Mouse (Mus musculus) T-helper 1 cell (primary cell): ENCODE measurements around the gene Akap7.

Source experiments
- in situ Hi-C: fragments of 300-600 bp; cut with MboI, MseI; formaldehyde crosslinking; loops from one replicate; pipeline ENCODE4 v1.15.1; 2025; ENCODE audit warnings: high pct_unique_total_duplicates

The Akap7 gene

GRCm38 (mm10) chr10:25258171-25258570 lies 49.5 kb downstream of the Akap7 start:
- in situ Hi-C loops, result loop anchor here (25.0 kb wide), 1 partner anchor 879 kb away; no protein-coding TSS in a partner anchor

GRCm38 (mm10) chr10:25257466-25257865 lies 50.2 kb downstream of the Akap7 start:
- in situ Hi-C loops, result loop anchor here (25.0 kb wide), 1 partner anchor 880 kb away; no protein-coding TSS in a partner anchor

GRCm38 (mm10) chr10:25253474-25253873 lies 54.2 kb downstream of the Akap7 start:
- in situ Hi-C loops, result loop anchor here (25.0 kb wide), 1 partner anchor 884 kb away; no protein-coding TSS in a partner anchor

- in situ Hi-C loops, result loop anchor here (25.0 kb wide), 1 partner anchor 884 kb away; no protein-coding TSS in a partner anchor
Measured at GRCm38 (mm10) chr10:25253006-25253405, 54.7 kb downstream of the Akap7 start.

GRCm38 (mm10) chr10:25250108-25250507 lies 57.6 kb downstream of the Akap7 start:
- in situ Hi-C loops, result loop anchor here (25.0 kb wide), 1 partner anchor 887 kb away; no protein-coding TSS in a partner anchor

GRCm38 (mm10) chr10:25246173-25246572 lies 61.5 kb downstream of the Akap7 start:
- in situ Hi-C loops, result no loop called here

- in situ Hi-C loops, result loop anchor here (10.0 kb wide), 1 partner anchor 434 kb away; no protein-coding TSS in a partner anchor
Measured at GRCm38 (mm10) chr10:25239156-25239555, 68.5 kb downstream of the Akap7 start.

- in situ Hi-C loops, result loop anchor here (5.0 to 10.0 kb wide), 2 partner anchors 267 to 429 kb away; no protein-coding TSS in a partner anchor
Measured at GRCm38 (mm10) chr10:25234080-25234479, 73.6 kb downstream of the Akap7 start.

GRCm38 (mm10) chr10:25232700-25233099 lies 75.0 kb downstream of the Akap7 start:
- in situ Hi-C loops, result loop anchor here (5.0 to 10.0 kb wide), 2 partner anchors 265 to 428 kb away; no protein-coding TSS in a partner anchor

GRCm38 (mm10) chr10:25231358-25231757 lies 76.3 kb downstream of the Akap7 start:
- in situ Hi-C loops, result loop anchor here (5.0 to 10.0 kb wide), 2 partner anchors 264 to 427 kb away; no protein-coding TSS in a partner anchor

- in situ Hi-C loops, result no loop called here
Measured at GRCm38 (mm10) chr10:25224371-25224770, 83.3 kb downstream of the Akap7 start.

GRCm38 (mm10) chr10:25220754-25221153 lies 86.9 kb downstream of the Akap7 start:
- in situ Hi-C loops, result no loop called here

GRCm38 (mm10) chr10:25219901-25220495 lies 87.7 kb downstream of the Akap7 start:
- in situ Hi-C loops, result no loop called here

- in situ Hi-C loops, result no loop called here
Measured at GRCm38 (mm10) chr10:25219220-25219628, 88.4 kb downstream of the Akap7 start.

GRCm38 (mm10) chr10:25218746-25219145 lies 88.9 kb downstream of the Akap7 start:
- in situ Hi-C loops, result no loop called here

- in situ Hi-C loops, result no loop called here
Measured at GRCm38 (mm10) chr10:25215977-25216376, 91.7 kb downstream of the Akap7 start.

GRCm38 (mm10) chr10:25213716-25214115 lies 94.0 kb downstream of the Akap7 start:
- in situ Hi-C loops, result no loop called here

- in situ Hi-C loops, result no loop called here
Measured at GRCm38 (mm10) chr10:25208619-25209018, 99.1 kb downstream of the Akap7 start.

GRCm38 (mm10) chr10:25207866-25208265 lies 99.8 kb downstream of the Akap7 start:
- in situ Hi-C loops, result no loop called here

GRCm38 (mm10) chr10:25200691-25201090 lies 107.0 kb downstream of the Akap7 start:
- in situ Hi-C loops, result no loop called here

- in situ Hi-C loops, result no loop called here
Measured at GRCm38 (mm10) chr10:25199510-25200353, 107.9 kb downstream of the Akap7 start.

- in situ Hi-C loops, result no loop called here
Measured at GRCm38 (mm10) chr10:25198575-25198974, 109.1 kb downstream of the Akap7 start.
